Mouse (Mus musculus): ENCODE results near the gene Hectd4. TPM values are rescaled to one million over a fixed set of nuclear protein-coding genes. Genes with fewer than 3 reads are reported as not detected.
"Not testable (repeated sequence)": the region's sequence is repeated elsewhere in the genome, so short reads cannot be mapped to it uniquely, and the experiment has no call there.

Hectd4 gene
- polyA plus RNA-seq, 1 experiment from 2014 or later: 7.3 TPM

DNA sequence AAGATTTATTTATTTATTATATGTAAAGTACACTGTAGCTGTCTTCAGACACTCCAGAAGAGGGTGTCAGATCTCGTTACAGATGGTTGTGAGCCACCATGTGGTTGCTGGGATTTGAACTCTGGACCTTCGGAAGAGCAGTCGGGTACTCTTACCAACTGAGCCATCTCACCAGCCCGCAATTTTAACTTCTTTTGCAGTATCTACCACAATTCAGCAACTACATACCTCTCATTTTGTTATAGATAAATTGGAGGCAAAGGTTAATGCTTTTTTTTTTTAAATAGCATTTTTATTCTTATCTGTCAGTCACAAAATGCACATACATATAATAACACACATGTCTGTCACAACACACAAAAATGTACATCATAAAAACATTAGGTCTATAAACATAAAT is 4.0 kb downstream of the Hectd4 start:
- H3K9ac ChIP-seq (ENCODE audit: low read depth, low read length); H3K4me3 ChIP-seq (ENCODE audit: low read depth, low read length); H3K36me3 ChIP-seq (ENCODE audit: control insufficient read depth, insufficient read depth, low read length); H3K27me3 ChIP-seq (ENCODE audit: control insufficient read depth, insufficient read depth, low read length); ATAC-seq (replicated peaks; ENCODE audit: insufficient number of reproducible peaks, low FRiP score, low TSS enrichment); H3K4me2 ChIP-seq; H3K9me3 ChIP-seq (replicated peaks; ENCODE audit: control insufficient read depth, low read length); H3K27ac ChIP-seq (ENCODE audit: low read depth, low read length): not testable (repeated sequence)
- 98% methylated on average over 3 of the region's 4 CpGs for WGBS (ENCODE audit: insufficient replicate concordance)
- peaks cover 17% of the 10 kb centered on the region for H3K4me1 ChIP-seq (ENCODE audit: control insufficient read depth, insufficient read depth, low read length)

DNA sequence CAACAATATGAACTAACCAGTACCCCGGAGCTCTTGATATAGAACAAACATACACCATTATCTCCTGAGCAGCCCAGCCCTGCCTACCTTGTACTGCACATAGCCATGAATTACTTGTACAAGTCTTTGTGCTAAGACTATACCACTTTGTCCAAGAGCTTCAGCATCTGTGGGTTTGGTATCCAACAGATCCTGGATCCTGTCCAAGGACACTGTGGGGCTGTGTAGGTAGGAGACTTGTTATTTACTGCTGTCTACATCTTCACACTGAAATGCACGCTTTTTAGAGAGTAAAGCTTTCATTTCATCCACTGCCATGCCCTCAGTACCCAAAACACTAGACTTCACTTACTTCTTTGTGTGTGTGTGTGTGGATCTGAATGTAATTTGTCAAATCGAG is 4.8 kb downstream of the Hectd4 start:
- no peaks in the 10 kb centered on the region for H3K27me3 ChIP-seq (ENCODE audit: control insufficient read depth, insufficient read depth, low read length)
- H3K27ac ChIP-seq (ENCODE audit: low read depth, low read length): no peak overlapping the region
- WGBS (ENCODE audit: insufficient replicate concordance): 89% methylated on average over 3 of the region's 3 CpGs
- no peak for ATAC-seq (replicated peaks; ENCODE audit: insufficient number of reproducible peaks, low FRiP score, low TSS enrichment)
- no peak overlapping the region for H3K4me3 ChIP-seq (ENCODE audit: low read depth, low read length)
- H3K36me3 ChIP-seq (ENCODE audit: control insufficient read depth, insufficient read depth, low read length): no peaks in the 10 kb centered on the region
- peaks cover 17% of the 10 kb centered on the region for H3K4me1 ChIP-seq (ENCODE audit: control insufficient read depth, insufficient read depth, low read length)
- H3K9ac ChIP-seq (ENCODE audit: low read depth, low read length): no peak overlapping the region
- no peak overlapping the region for H3K4me2 ChIP-seq
- no peaks in the 10 kb centered on the region for H3K9me3 ChIP-seq (replicated peaks; ENCODE audit: control insufficient read depth, low read length)

GRCm38 (mm10) chr5:121225854-121226253 is 5.8 kb downstream of the Hectd4 start:
- Histone ChIP-seq H3K4me1 (ENCODE audit: control insufficient read depth, insufficient read depth, low read length) (peaks cover 21% of the 10 kb centered on the region), H3K4me3 (ENCODE audit: low read depth, low read length) (no peak overlapping the region), H3K9me3 (replicated peaks; ENCODE audit: control insufficient read depth, low read length) (no peaks in the 10 kb centered on the region), H3K9ac (ENCODE audit: low read depth, low read length) (no peak overlapping the region), H3K36me3 (ENCODE audit: control insufficient read depth, insufficient read depth, low read length) (no peaks in the 10 kb centered on the region), H3K27ac (ENCODE audit: low read depth, low read length) (no peak overlapping the region), H3K27me3 (ENCODE audit: control insufficient read depth, insufficient read depth, low read length) (no peaks in the 10 kb centered on the region), H3K4me2 (no peak overlapping the region)
- no peak for ATAC-seq (replicated peaks; ENCODE audit: insufficient number of reproducible peaks, low FRiP score, low TSS enrichment)
- 63% methylated on average over 2 of the region's 2 CpGs for WGBS (ENCODE audit: insufficient replicate concordance)

DNA sequence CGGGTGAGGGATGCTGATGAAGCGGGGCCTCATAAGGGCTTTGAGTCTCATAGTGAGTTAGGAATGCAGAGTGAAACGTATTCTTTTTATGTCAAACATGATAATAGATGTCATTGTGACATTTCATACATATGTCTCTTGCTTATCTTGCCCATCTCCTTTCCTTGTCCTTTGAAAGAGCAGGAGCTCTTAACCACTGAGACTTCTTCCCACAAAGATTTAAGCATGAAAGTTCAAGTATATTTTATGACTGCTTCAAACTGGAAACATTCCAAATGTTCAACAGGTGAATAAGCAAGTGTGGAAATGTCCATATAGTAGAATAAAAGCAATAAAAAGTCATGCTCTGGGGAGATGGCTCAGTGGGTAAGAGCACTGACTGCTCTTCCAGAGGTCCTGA is 6.4 kb downstream of the Hectd4 start:
- ATAC-seq (replicated peaks; ENCODE audit: insufficient number of reproducible peaks, low FRiP score, low TSS enrichment): no peak
- H3K27ac ChIP-seq (ENCODE audit: low read depth, low read length): no peak overlapping the region
- WGBS (ENCODE audit: insufficient replicate concordance): 68% methylated on average over 3 of the region's 3 CpGs
- H3K4me2 ChIP-seq: no peak overlapping the region
- peaks cover 21% of the 10 kb centered on the region for H3K4me1 ChIP-seq (ENCODE audit: control insufficient read depth, insufficient read depth, low read length)
- no peak overlapping the region for H3K4me3 ChIP-seq (ENCODE audit: low read depth, low read length)
- no peaks in the 10 kb centered on the region for H3K36me3 ChIP-seq (ENCODE audit: control insufficient read depth, insufficient read depth, low read length)
- no peaks in the 10 kb centered on the region for H3K9me3 ChIP-seq (replicated peaks; ENCODE audit: control insufficient read depth, low read length)
- H3K9ac ChIP-seq (ENCODE audit: low read depth, low read length): no peak overlapping the region
- H3K27me3 ChIP-seq (ENCODE audit: control insufficient read depth, insufficient read depth, low read length): no peaks in the 10 kb centered on the region

DNA sequence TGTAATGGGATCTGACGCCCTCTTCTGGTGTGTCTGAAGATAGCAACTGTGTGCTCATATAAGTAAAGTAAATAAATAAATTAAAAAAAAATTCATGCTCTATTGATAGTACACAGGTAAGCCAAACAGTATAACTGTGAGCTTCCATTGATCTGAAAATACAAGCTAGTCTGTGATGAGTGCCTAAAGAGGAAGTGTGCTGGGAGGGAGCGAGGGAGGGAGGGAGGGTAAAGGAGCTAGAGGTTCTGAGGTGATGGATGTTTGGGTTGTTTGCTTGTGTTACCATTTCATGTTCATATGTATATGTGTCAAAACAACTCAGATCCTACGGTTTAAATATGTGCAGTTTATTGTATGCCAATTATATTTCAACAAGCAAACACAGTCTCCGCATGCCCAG is 6.8 kb downstream of the Hectd4 start:
- 73% methylated on average over 4 of the region's 4 CpGs for WGBS (ENCODE audit: insufficient replicate concordance)
- H3K9me3 ChIP-seq (replicated peaks; ENCODE audit: control insufficient read depth, low read length): no peaks in the 10 kb centered on the region
- H3K4me2 ChIP-seq: no peak overlapping the region
- no peak overlapping the region for H3K9ac ChIP-seq (ENCODE audit: low read depth, low read length)
- no peak overlapping the region for H3K4me3 ChIP-seq (ENCODE audit: low read depth, low read length)
- H3K36me3 ChIP-seq (ENCODE audit: control insufficient read depth, insufficient read depth, low read length): no peaks in the 10 kb centered on the region
- peaks cover 18% of the 10 kb centered on the region for H3K4me1 ChIP-seq (ENCODE audit: control insufficient read depth, insufficient read depth, low read length)
- no peak overlapping the region for H3K27ac ChIP-seq (ENCODE audit: low read depth, low read length)
- no peak for ATAC-seq (replicated peaks; ENCODE audit: insufficient number of reproducible peaks, low FRiP score, low TSS enrichment)
- no peaks in the 10 kb centered on the region for H3K27me3 ChIP-seq (ENCODE audit: control insufficient read depth, insufficient read depth, low read length)

GRCm38 (mm10) chr5:121227330-121227729 is 7.3 kb downstream of the Hectd4 start:
- H3K27me3 ChIP-seq (ENCODE audit: control insufficient read depth, insufficient read depth, low read length); H3K4me2 ChIP-seq; H3K27ac ChIP-seq (ENCODE audit: low read depth, low read length); H3K36me3 ChIP-seq (ENCODE audit: control insufficient read depth, insufficient read depth, low read length); H3K4me3 ChIP-seq (ENCODE audit: low read depth, low read length); H3K9ac ChIP-seq (ENCODE audit: low read depth, low read length); ATAC-seq (replicated peaks; ENCODE audit: insufficient number of reproducible peaks, low FRiP score, low TSS enrichment); H3K9me3 ChIP-seq (replicated peaks; ENCODE audit: control insufficient read depth, low read length): not testable (repeated sequence)
- 82% methylated on average over 1 of the region's 1 CpGs for WGBS (ENCODE audit: insufficient replicate concordance)
- peaks cover 18% of the 10 kb centered on the region for H3K4me1 ChIP-seq (ENCODE audit: control insufficient read depth, insufficient read depth, low read length)

- H3K4me2 ChIP-seq: no peak overlapping the region
- peaks cover 18% of the 10 kb centered on the region for H3K4me1 ChIP-seq (ENCODE audit: control insufficient read depth, insufficient read depth, low read length)
- WGBS (ENCODE audit: insufficient replicate concordance): 84% methylated on average over 2 of the region's 2 CpGs
- H3K36me3 ChIP-seq (ENCODE audit: control insufficient read depth, insufficient read depth, low read length): no peaks in the 10 kb centered on the region
- H3K27ac ChIP-seq (ENCODE audit: low read depth, low read length): no peak overlapping the region
- ATAC-seq (replicated peaks; ENCODE audit: insufficient number of reproducible peaks, low FRiP score, low TSS enrichment): no peak
- no peaks in the 10 kb centered on the region for H3K9me3 ChIP-seq (replicated peaks; ENCODE audit: control insufficient read depth, low read length)
- no peaks in the 10 kb centered on the region for H3K27me3 ChIP-seq (ENCODE audit: control insufficient read depth, insufficient read depth, low read length)
- H3K4me3 ChIP-seq (ENCODE audit: low read depth, low read length): no peak overlapping the region
- no peak overlapping the region for H3K9ac ChIP-seq (ENCODE audit: low read depth, low read length)
These were observed 9.2 kb downstream of the Hectd4 start for GRCm38 (mm10) chr5:121229182-121229581.

- 71% methylated on average over 9 of the region's 9 CpGs for WGBS (ENCODE audit: insufficient replicate concordance)
- ATAC-seq (replicated peaks; ENCODE audit: insufficient number of reproducible peaks, low FRiP score, low TSS enrichment): no peak
- no peak overlapping the region for H3K4me2 ChIP-seq
- H3K4me3 ChIP-seq (ENCODE audit: low read depth, low read length): no peak overlapping the region
- peaks cover 15% of the 10 kb centered on the region for H3K4me1 ChIP-seq (ENCODE audit: control insufficient read depth, insufficient read depth, low read length)
- H3K36me3 ChIP-seq (ENCODE audit: control insufficient read depth, insufficient read depth, low read length): no peaks in the 10 kb centered on the region
- H3K9me3 ChIP-seq (replicated peaks; ENCODE audit: control insufficient read depth, low read length): no peaks in the 10 kb centered on the region
- H3K9ac ChIP-seq (ENCODE audit: low read depth, low read length): no peak overlapping the region
- H3K27ac ChIP-seq (ENCODE audit: low read depth, low read length): no peak overlapping the region
- no peaks in the 10 kb centered on the region for H3K27me3 ChIP-seq (ENCODE audit: control insufficient read depth, insufficient read depth, low read length)
These were observed 10.8 kb downstream of the Hectd4 start for GRCm38 (mm10) chr5:121230811-121231210.

DNA sequence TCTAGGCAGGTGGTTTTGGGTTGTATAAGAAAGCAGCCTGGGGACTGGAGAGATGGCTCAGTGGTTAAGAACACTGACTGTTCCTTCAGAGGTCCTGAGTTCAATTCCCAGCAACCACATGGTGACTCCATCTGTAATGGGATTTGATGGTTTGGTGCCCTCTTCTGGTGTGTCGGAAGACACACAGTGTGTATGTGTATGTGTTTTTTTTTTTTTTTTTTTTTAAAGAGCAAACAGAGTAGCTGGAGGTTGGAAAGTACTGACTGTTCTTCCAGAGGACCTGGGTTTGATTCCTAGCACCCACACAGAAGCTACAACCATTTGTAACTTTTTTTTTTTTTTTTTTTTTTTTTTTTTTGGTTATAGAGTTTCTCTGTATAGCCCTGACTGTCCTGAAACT is 12.8 kb downstream of the Hectd4 start:
- H3K4me1 ChIP-seq (ENCODE audit: control insufficient read depth, insufficient read depth, low read length): peaks cover 13% of the 10 kb centered on the region; the same call in 1 of the 2 replicates
- H3K36me3 ChIP-seq (ENCODE audit: control insufficient read depth, insufficient read depth, low read length): no peaks in the 10 kb centered on the region
- no peaks in the 10 kb centered on the region for H3K9me3 ChIP-seq (replicated peaks; ENCODE audit: control insufficient read depth, low read length)
- H3K27ac ChIP-seq (ENCODE audit: low read depth, low read length): no peak overlapping the region
- no peak overlapping the region for H3K4me3 ChIP-seq (ENCODE audit: low read depth, low read length)
- WGBS (ENCODE audit: insufficient replicate concordance): 95% methylated on average over 1 of the region's 1 CpGs
- ATAC-seq (replicated peaks; ENCODE audit: insufficient number of reproducible peaks, low FRiP score, low TSS enrichment): no peak
- H3K9ac ChIP-seq (ENCODE audit: low read depth, low read length): no peak overlapping the region
- no peak overlapping the region for H3K4me2 ChIP-seq
- no peaks in the 10 kb centered on the region for H3K27me3 ChIP-seq (ENCODE audit: control insufficient read depth, insufficient read depth, low read length)
